Mouse (Mus musculus) midbrain, embryonic 11.5 days (tissue): ENCODE measurements at regions not wholly inside any gene's neighbourhood (a gene's known extent, or its start where the extent isn't known, plus 50 kb on each side); places are given as distances from the start of the nearest gene placed in this dataset.

Experiments used
- ATAC-seq: fragments of 200-750 bp; cut with Nextera tagmentation; 2 replicates; pipeline ENCODE4 v1.8.0; 2017; ENCODE audit warnings: moderate TSS enrichment, moderate library complexity; ENCODE audit not compliant: low FRiP score
- DNase-seq: peaks from one replicate; pipeline ENCODE4 v3.0.0; 2015; ENCODE audit warnings: low spot score; ENCODE audit errors: missing footprints
- H3K27ac ChIP-seq: fragments of 300-500 bp; sonication (generic); 2 replicates; pipeline ENCODE4 v1.5.1; 2014; ENCODE audit warnings: low read depth, low read length
- H3K27me3 ChIP-seq: fragments of 300-500 bp; sonication (generic); 2 replicates; pipeline ENCODE4 v1.6.1; 2014; ENCODE audit warnings: mild to moderate bottlenecking, low read length, moderate library complexity, mixed read lengths; ENCODE audit not compliant: control insufficient read depth, insufficient read depth
- H3K36me3 ChIP-seq: fragments of 300-500 bp; sonication (generic); 2 replicates; pipeline ENCODE4 v1.6.1; 2014; ENCODE audit warnings: mild to moderate bottlenecking, low read length, moderate library complexity, mixed read lengths; ENCODE audit not compliant: control insufficient read depth, insufficient read depth
- H3K4me1 ChIP-seq: fragments of 300-500 bp; sonication (generic); 2 replicates; pipeline ENCODE4 v1.6.1; 2014; ENCODE audit warnings: low read length; ENCODE audit not compliant: control insufficient read depth, insufficient read depth
- H3K4me2 ChIP-seq: fragments of 300-500 bp; sonication (generic); 2 replicates; pipeline ENCODE4 v1.6.1; 2014; ENCODE audit warnings: mild to moderate bottlenecking, moderate library complexity
- H3K4me3 ChIP-seq: fragments of 300-500 bp; sonication (generic); 2 replicates; pipeline ENCODE4 v1.5.1; 2014; ENCODE audit warnings: low read depth, low read length
- H3K9ac ChIP-seq: fragments of 300-500 bp; sonication (generic); 2 replicates; pipeline ENCODE4 v1.6.1; 2014; ENCODE audit warnings: low read length
- H3K9me3 ChIP-seq: fragments of 300-500 bp; sonication (generic); 2 replicates; pipeline ENCODE4 v1.6.1; 2016; ENCODE audit warnings: low read length; ENCODE audit not compliant: control insufficient read depth
- WGBS: fragments of 180-500 bp; shearing (Covaris S2); extraction: QIAGEN DNeasy Blood & Tissue Kit; methylation state at CpG from one replicate; pipeline ENCODE4 v1.1.7; 2014; 5-methylcytosine and 5-hydroxymethylcytosine counted together

GRCm38 (mm10) chr3:14381421-14381992 is 99.0 kb upstream of the Slc7a12 start:
- Histone ChIP-seq H3K9me3 (no peaks in the 10 kb centered on the region), H3K27me3 (no peaks in the 10 kb centered on the region), H3K27ac (no peak overlapping the region), H3K4me3 (no peak overlapping the region), H3K4me2 (peak overlapping the region; percentile 26; the same call in 1 of the 2 replicates), H3K36me3 (no peaks in the 10 kb centered on the region), H3K9ac (no peak overlapping the region; the same call in 1 of the 2 replicates), H3K4me1 (no peaks in the 10 kb centered on the region)
- 17% methylated on average over 18 of the region's 18 CpGs for WGBS
- peak; percentile 95 for ATAC-seq
- DNase-seq: peak; percentile 97

GRCm38 (mm10) chr3:14390656-14391055 is 89.8 kb upstream of the Slc7a12 start:
- Histone ChIP-seq H3K4me2 (no peak overlapping the region), H3K27ac (no peak overlapping the region), H3K4me3 (no peak overlapping the region), H3K4me1 (no peaks in the 10 kb centered on the region), H3K36me3 (no peaks in the 10 kb centered on the region), H3K9me3 (no peaks in the 10 kb centered on the region), H3K9ac (no peak overlapping the region), H3K27me3 (no peaks in the 10 kb centered on the region)
- DNase-seq (no peak), ATAC-seq (no peak)
- WGBS: 90% methylated on average over 1 of the region's 1 CpGs

- H3K4me2 ChIP-seq: no peak overlapping the region
- WGBS: 83% methylated on average over 3 of the region's 3 CpGs
- no peaks in the 10 kb centered on the region for H3K36me3 ChIP-seq
- no peak overlapping the region for H3K9ac ChIP-seq
- no peak overlapping the region for H3K27ac ChIP-seq
- H3K9me3 ChIP-seq: no peaks in the 10 kb centered on the region
- no peak overlapping the region for H3K4me3 ChIP-seq
- H3K4me1 ChIP-seq: no peaks in the 10 kb centered on the region
- H3K27me3 ChIP-seq: no peaks in the 10 kb centered on the region
- DNase-seq (no peak), ATAC-seq (no peak)
Measured at GRCm38 (mm10) chr3:14398676-14399075, 81.8 kb upstream of the Slc7a12 start.

GRCm38 (mm10) chr3:14408435-14409125 is 71.9 kb upstream of the Slc7a12 start:
- DNase-seq: no peak
- Histone ChIP-seq H3K27ac (no peak overlapping the region), H3K4me1 (no peaks in the 10 kb centered on the region), H3K9ac (no peak overlapping the region), H3K4me3 (no peak overlapping the region), H3K27me3 (no peaks in the 10 kb centered on the region), H3K4me2 (no peak overlapping the region), H3K9me3 (no peaks in the 10 kb centered on the region), H3K36me3 (no peaks in the 10 kb centered on the region)
- no peak for ATAC-seq
- WGBS: 70% methylated on average over 1 of the region's 1 CpGs
